Mouse (Mus musculus) monocyte, adult 59 days (primary cell): ENCODE results near the gene Cmc2. TPM values are rescaled to one million over a fixed set of nuclear protein-coding genes. Genes with fewer than 3 reads are reported as not detected.

ENCODE experiments used
- total RNA-seq, 2 experiments: library from RNA; stranded (reverse); gene quantifications; one replicate each; pipeline ENCODE4 v1.2.4; 2023

Gene Cmc2
- total RNA-seq: 1 to 10 TPM; 5.9 to 6.8 TPM

DNA sequence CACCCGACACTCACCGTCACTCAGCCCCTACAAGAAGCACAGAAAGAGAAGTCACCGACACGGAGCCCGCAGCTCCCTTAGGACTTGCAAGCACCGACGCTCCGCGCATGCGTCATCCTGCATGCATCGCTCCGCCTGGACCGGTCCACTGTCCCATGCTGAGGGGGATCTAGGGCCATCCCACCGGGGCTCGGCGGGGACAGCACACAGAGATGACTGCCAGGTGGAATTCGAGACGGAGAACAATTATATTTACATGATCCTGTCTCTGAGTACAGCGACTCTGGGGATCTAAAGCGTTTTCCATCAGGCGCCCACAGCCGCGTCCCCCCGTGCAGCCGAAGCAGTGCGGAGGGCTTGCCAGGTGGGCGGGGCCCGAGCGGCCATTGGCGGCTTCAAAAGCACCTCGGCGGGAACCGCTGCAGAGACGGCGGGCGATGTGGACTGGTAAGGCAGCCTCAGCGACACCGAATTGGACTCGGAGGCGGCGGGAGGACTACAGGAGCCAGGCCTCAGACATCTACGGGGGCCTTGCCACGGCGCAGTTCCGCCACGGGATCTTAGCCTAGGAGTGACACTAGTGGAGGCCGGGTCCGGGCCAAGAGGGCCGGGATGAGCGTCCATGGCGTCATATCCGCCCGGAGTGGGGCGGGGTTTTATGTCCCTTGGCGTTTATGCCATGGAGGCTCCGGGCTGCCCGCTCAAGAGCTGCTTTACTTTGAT, at the start of gene Cmc2, which contains the start of gene Cenpn:
Gene Cmc2 (minus strand): TSS at position 119 of the 723 bp plus-strand sequence.
Gene Cenpn (plus strand): TSS at position 394 of the 723 bp plus-strand sequence.

GRCm38 (mm10) chr8:116943161-116943554, 21.9 kb upstream of the Cmc2 start, which contains the start of gene Atmin:
TSS of gene Atmin (plus strand) at chr8:116943393.

Other genes with a start within 250 kb of the Cmc2 start
- gene Cdyl2, start 188.5 kb downstream of the Cmc2 start, total RNA-seq: 10 to 100 TPM in 1 of 2 experiments, 1 to 10 TPM in 1; 8.7 to 10.2 TPM
- gene Cenpn, start 275 bp upstream of the Cmc2 start, total RNA-seq: under 1 TPM; 0.63 to 0.91 TPM
- gene Atmin, start 21.9 kb upstream of the Cmc2 start, total RNA-seq: 10 to 100 TPM; 30.9 to 33.1 TPM
- gene 1700030J22Rik, start 57.5 kb upstream of the Cmc2 start, total RNA-seq: 1 to 10 TPM in 1 of 2 experiments, under 1 TPM in 1; 0.33 to 1.5 TPM
- 1 to 10 TPM; 6.4 to 7.0 TPM for gene Gcsh, start 72.1 kb upstream of the Cmc2 start, total RNA-seq
- under 1 TPM; 0.37 to 0.43 TPM for gene Pkd1l2, start 161.0 kb upstream of the Cmc2 start, total RNA-seq
- not detected for gene Bco1, start 174.4 kb upstream of the Cmc2 start, total RNA-seq
- 10 to 100 TPM in 1 of 2 experiments, 1 to 10 TPM in 1; 8.8 to 11.0 TPM for gene Gan, start 236.7 kb upstream of the Cmc2 start, total RNA-seq